10 mouse cellular contexts compared by ENCODE assay signal in genomic region chr7:137310876-137311275, GRCm38 (mm10). TPM values are rescaled to one million over a fixed set of nuclear protein-coding genes. Genes with fewer than 3 reads are reported as not detected.
A peak's percentile ranks its signal among the peaks of the same experiment; 100 is the strongest.
DNase-seq lines count a peak whose midpoint lies in the region; ATAC-seq and TF ChIP-seq lines count a peak whose summit lies in the region.
"Had no signal": no experiment of that assay in that cellular context is flagged by ENCODE, and none has a peak within 500 bp of the region (broad histone marks: within the 10 kb centered on the region; RNA-seq: fewer than 3 reads in every experiment).

No protein-coding gene starts in this region.

- no peak overlapping the region for H3K4me3 ChIP-seq in lung, embryonic 15.5 days
- H3K4me3 ChIP-seq in lung, adult 2 months (replicated peaks; ENCODE audit: extremely low read depth, low read depth, low read length) = no peak overlapping the region
- 0 out of 2 replicates have a peak overlapping the region, but pooled peaks have one; percentile 1 for H3K4me3 ChIP-seq in forebrain, embryonic 15.5 days
- 0 out of 2 replicates have a peak overlapping the region, but pooled peaks have one; percentile 13 for H3K4me3 ChIP-seq in liver, postnatal 0 days (ENCODE audit: low read depth, low read length)
- peak overlapping the region; percentile 17 for H3K4me3 ChIP-seq in stomach, postnatal 0 days (ENCODE audit: low read depth, low read length)

- no peak for TF ChIP-seq CTCF in lung, adult 2 months (IDR thresholded peaks at IDR 0.05; ENCODE audit: insufficient read depth, low read length)
- TF ChIP-seq CTCF in liver, postnatal 0 days (IDR thresholded peaks at IDR 0.05; ENCODE audit: low read depth) = no peak
- TF ChIP-seq CTCF in stomach, postnatal 0 days (IDR thresholded peaks at IDR 0.05; ENCODE audit: low read depth) = no peak

- no peak for DNase-seq in lung, adult 2 months
- DNase-seq in liver, postnatal 0 days = no peak
- no peak for DNase-seq in stomach, postnatal 0 days (ENCODE audit: low spot score)
- no peak for DNase-seq in ovary, adult 18-20 months (ENCODE audit: low spot score)
- DNase-seq in left cerebral cortex, adult 18-20 months (ENCODE audit: low spot score in 2 of 2) = no peak
- DNase-seq in urinary bladder, postnatal 10 days (ENCODE audit: low spot score) = no peak
- DNase-seq: right cerebral cortex, adult 18-20 months had no signal

- H3K27ac ChIP-seq in lung, embryonic 15.5 days = no peak overlapping the region
- H3K27ac ChIP-seq in forebrain, embryonic 15.5 days (replicated peaks) = no peak overlapping the region
- H3K27ac ChIP-seq in liver, postnatal 0 days (ENCODE audit: low read depth) = no peak overlapping the region
- H3K27ac ChIP-seq in stomach, postnatal 0 days (replicated peaks) = no peak overlapping the region

- TF ChIP-seq EP300 in liver, postnatal 0 days (IDR thresholded peaks at IDR 0.05; ENCODE audit: low read depth) = no peak
- no peak for TF ChIP-seq EP300 in stomach, postnatal 0 days (optimal IDR thresholded peaks at IDR 0.05)

- no peaks in the 10 kb centered on the region for H3K36me3 ChIP-seq in lung, embryonic 15.5 days
- no peaks in the 10 kb centered on the region for H3K36me3 ChIP-seq in forebrain, embryonic 15.5 days
- H3K36me3 ChIP-seq in liver, postnatal 0 days (replicated peaks; ENCODE audit: insufficient read depth, low read length) = no peaks in the 10 kb centered on the region
- H3K36me3 ChIP-seq in stomach, postnatal 0 days (ENCODE audit: control insufficient read depth, insufficient read depth, low read length) = no peaks in the 10 kb centered on the region

- 3% methylated on average over 11 of the region's 11 CpGs for WGBS in lung, embryonic 15.5 days
- 5% methylated on average over 11 of the region's 11 CpGs for WGBS in lung, adult 2 months
- 1% methylated on average over 11 of the region's 11 CpGs for WGBS in forebrain, embryonic 15.5 days
- 3% methylated on average over 11 of the region's 11 CpGs for WGBS in liver, postnatal 0 days (ENCODE audit: insufficient replicate concordance)
- 9% methylated on average over 11 of the region's 11 CpGs for WGBS in stomach, postnatal 0 days

- peaks cover 98% of the 10 kb centered on the region for H3K27me3 ChIP-seq in lung, embryonic 15.5 days
- peaks cover 74% of the 10 kb centered on the region for H3K27me3 ChIP-seq in forebrain, embryonic 15.5 days
- H3K27me3 ChIP-seq in liver, postnatal 0 days (ENCODE audit: insufficient read depth, low read length) = peaks cover 95% of the 10 kb centered on the region
- H3K27me3 ChIP-seq in stomach, postnatal 0 days (ENCODE audit: control insufficient read depth, insufficient read depth, low read length) = peaks cover 25% of the 10 kb centered on the region; the same call in 1 of the 2 replicates

- H3K9me3 ChIP-seq in lung, embryonic 15.5 days = no peaks in the 10 kb centered on the region
- no peaks in the 10 kb centered on the region for H3K9me3 ChIP-seq in forebrain, embryonic 15.5 days
- H3K9me3 ChIP-seq in liver, postnatal 0 days (ENCODE audit: low read length) = no peaks in the 10 kb centered on the region
- no peaks in the 10 kb centered on the region for H3K9me3 ChIP-seq in stomach, postnatal 0 days (ENCODE audit: control insufficient read depth, low read length)

- ATAC-seq in lung, embryonic 15.5 days (ENCODE audit: borderline replicate concordance, extremely low read depth, low FRiP score, low TSS enrichment) = no peak
- no peak for ATAC-seq in forebrain, embryonic 15.5 days (replicated peaks)
- no peak for ATAC-seq in liver, postnatal 0 days
- ATAC-seq in stomach, postnatal 0 days (ENCODE audit: low FRiP score, low TSS enrichment) = no peak

- H3K4me2 ChIP-seq in lung, embryonic 15.5 days = peak overlapping the region; percentile 52; the same call in 1 of the 2 replicates
- peak overlapping the region; percentile 41 for H3K4me2 ChIP-seq in forebrain, embryonic 15.5 days (replicated peaks)
- H3K4me2 ChIP-seq in liver, postnatal 0 days (ENCODE audit: low read depth, low read length) = peak overlapping the region; percentile 48
- peak overlapping the region; percentile 44 for H3K4me2 ChIP-seq in stomach, postnatal 0 days (replicated peaks; ENCODE audit: low read depth)

- no peak for TF ChIP-seq POLR2A in lung, adult 2 months (IDR thresholded peaks at IDR 0.05; ENCODE audit: borderline replicate concordance, extremely low read depth, low read depth, low read length)

- H3K9ac ChIP-seq in lung, embryonic 15.5 days = no peak overlapping the region
- no peak overlapping the region for H3K9ac ChIP-seq in forebrain, embryonic 15.5 days (replicated peaks)
- H3K9ac ChIP-seq in liver, postnatal 0 days (replicated peaks) = no peak overlapping the region
- no peak overlapping the region for H3K9ac ChIP-seq in stomach, postnatal 0 days (ENCODE audit: low read length)

- H3K4me1 ChIP-seq in lung, embryonic 15.5 days = peaks cover 40% of the 10 kb centered on the region
- H3K4me1 ChIP-seq in lung, adult 2 months (ENCODE audit: control insufficient read depth, insufficient read depth, low read length) = peaks cover 8% of the 10 kb centered on the region
- peaks cover 56% of the 10 kb centered on the region for H3K4me1 ChIP-seq in forebrain, embryonic 15.5 days
- H3K4me1 ChIP-seq in liver, postnatal 0 days (ENCODE audit: insufficient read depth) = peaks cover 15% of the 10 kb centered on the region
- H3K4me1 ChIP-seq in stomach, postnatal 0 days (replicated peaks; ENCODE audit: control insufficient read depth, insufficient read depth) = no peaks in the 10 kb centered on the region; the same call in 1 of the 2 replicates

RNA-seq across cellular contexts. Expression of gene Ebf3, which starts 3.4 kb away (rescaled TPM):
- polyA plus RNA-seq in lung, embryonic 15.5 days (2015; fragmentation: Nextera tagmentation; extraction: Ambion mirVana) = 0.12 and 0.28 TPM in 2 replicates
- 0.83 and 0.84 TPM in 2 replicates for polyA plus RNA-seq in lung, adult 2 months (2012; rRNA removed)
- 0.80 and 0.83 TPM in 2 replicates for polyA plus RNA-seq in forebrain, embryonic 15.5 days (2015; fragmentation: Nextera tagmentation; extraction: Ambion mirVana)
- polyA plus RNA-seq in liver, postnatal 0 days (2015; fragmentation: Nextera tagmentation; extraction: Ambion mirVana) = 0.05 TPM in 1 of 2 replicates, not detected in the other
- polyA plus RNA-seq in stomach, postnatal 0 days (2015; fragmentation: Nextera tagmentation; extraction: Ambion mirVana) = 0.58 and 0.65 TPM in 2 replicates
- total RNA-seq in left cerebral cortex, adult 18-20 months (2021) = under 1 TPM; 0.30 to 0.63 TPM
- polyA plus RNA-seq: liver, adult 2 months had no signal

Comparison
In these comparisons a context has a peak if more than half of its experiments do, and no peak if none do; other contexts are left out.
1. H3K4me3 ChIP-seq: peak in forebrain, embryonic 15.5 days (single experiment), liver, postnatal 0 days (single experiment) and stomach, postnatal 0 days (single experiment); none in lung, embryonic 15.5 days (single experiment) and lung, adult 2 months (single experiment).
2. Peak in every context shown above with its lines, with median percentiles within 50 percentile points of each other: H3K4me2 ChIP-seq.